9 mouse cellular contexts compared by ENCODE assay signal in the genomic region with DNA sequence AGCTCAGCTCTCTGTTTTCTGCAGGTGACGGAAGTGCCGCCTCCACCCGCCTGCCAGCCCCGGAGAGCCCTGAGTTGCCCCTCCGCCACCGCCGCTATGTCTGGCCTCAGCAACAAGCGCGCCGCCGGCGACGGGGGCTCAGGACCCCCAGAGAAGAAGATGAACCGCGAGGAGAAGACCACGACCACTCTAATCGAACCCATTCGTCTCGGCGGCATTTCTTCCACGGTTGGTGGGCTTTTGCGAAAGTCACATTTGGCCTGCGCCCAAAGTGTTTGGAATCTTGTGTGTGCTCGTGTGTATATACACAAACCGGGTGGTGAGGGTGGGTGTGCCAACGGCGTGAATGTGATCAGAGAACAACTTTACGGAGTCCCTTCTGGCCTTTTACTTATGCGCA. TPM values are rescaled to one million over a fixed set of nuclear protein-coding genes. Genes with fewer than 3 reads are reported as not detected.
DNase-seq lines count a peak whose midpoint lies in the region; ATAC-seq and TF ChIP-seq lines count a peak whose summit lies in the region.
"Had no signal": no experiment of that assay in that cellular context is flagged by ENCODE, and none has a peak within 500 bp of the region (broad histone marks: within the 10 kb centered on the region; RNA-seq: fewer than 3 reads in every experiment).

No protein-coding gene starts in this region.

- H3K27me3 ChIP-seq in heart, embryonic 15.5 days = no peaks in the 10 kb centered on the region
- H3K27me3 ChIP-seq in forebrain, embryonic 16.5 days (replicated peaks; ENCODE audit: control insufficient read depth, insufficient read depth, low read length) = no peaks in the 10 kb centered on the region
- no peaks in the 10 kb centered on the region for H3K27me3 ChIP-seq in lung, postnatal 0 days (replicated peaks; ENCODE audit: insufficient read depth, low read length)
- H3K27me3 ChIP-seq: Patski had no signal

- 5% methylated on average over 29 of the region's 29 CpGs for WGBS in heart, embryonic 15.5 days
- 5% methylated on average over 29 of the region's 29 CpGs for WGBS in forebrain, embryonic 16.5 days
- WGBS in lung, postnatal 0 days = 4% methylated on average over 25 of the region's 29 CpGs

- H3K9me3 ChIP-seq in heart, embryonic 15.5 days (replicated peaks) = no peaks in the 10 kb centered on the region
- H3K9me3 ChIP-seq in ES-E14 (ENCODE audit: control insufficient read depth, insufficient read depth, low read depth, low read length) = no peaks in the 10 kb centered on the region
- no peaks in the 10 kb centered on the region for H3K9me3 ChIP-seq in forebrain, embryonic 16.5 days (ENCODE audit: control insufficient read depth, low read length)
- no peaks in the 10 kb centered on the region for H3K9me3 ChIP-seq in lung, postnatal 0 days (ENCODE audit: low read length)

- H3K9ac ChIP-seq in heart, embryonic 15.5 days = peak overlapping the region; percentile 86
- H3K9ac ChIP-seq in ES-E14 (ENCODE audit: insufficient read depth, low read depth, low read length, poor library complexity, severe bottlenecking) = peak overlapping the region; percentile 91
- H3K9ac ChIP-seq in forebrain, embryonic 16.5 days (replicated peaks; ENCODE audit: low read depth, low read length) = peak overlapping the region; percentile 84
- H3K9ac ChIP-seq in lung, postnatal 0 days (replicated peaks; ENCODE audit: low read depth) = peak overlapping the region; percentile 81

- TF ChIP-seq CTCF in lung, postnatal 0 days (IDR thresholded peaks at IDR 0.05) = no peak

- ATAC-seq in heart, embryonic 15.5 days (replicated peaks; ENCODE audit: insufficient number of reproducible peaks, insufficient read depth, low FRiP score, low read depth) = no peak; the same call in 1 of the 2 replicates
- no peak for ATAC-seq in forebrain, embryonic 16.5 days
- no peak for ATAC-seq in lung, postnatal 0 days

- in situ Hi-C loops in ES-E14 (cut with MboI; ENCODE audit: low sequenced_read_pairs in 2 of 2, unreplicated experiment in 2 of 2) = no loop called here

- intact Hi-C loops in heart, postnatal 10 days (cut with DNase I) = no loop called here

- H3K27ac ChIP-seq in heart, embryonic 15.5 days = peak overlapping the region; percentile 68
- peak overlapping the region; percentile 14; the same call in 1 of the 2 replicates for H3K27ac ChIP-seq in ES-E14 (ENCODE audit: insufficient read depth, low read depth, low read length, poor library complexity, severe bottlenecking)
- H3K27ac ChIP-seq in forebrain, embryonic 16.5 days (ENCODE audit: low read length) = 0 out of 2 replicates have a peak overlapping the region, but pooled peaks have one; percentile 53
- H3K27ac ChIP-seq in lung, postnatal 0 days (ENCODE audit: low read length) = peak overlapping the region; percentile 74

- H3K4me2 ChIP-seq in heart, embryonic 15.5 days = peak overlapping the region; percentile 96
- H3K4me2 ChIP-seq in forebrain, embryonic 16.5 days (ENCODE audit: low read length) = peak overlapping the region; percentile 95
- peak overlapping the region; percentile 89 for H3K4me2 ChIP-seq in lung, postnatal 0 days (replicated peaks; ENCODE audit: low read depth, low read length)

- DNase-seq in heart, postnatal 10 days = no peak
- no peak for DNase-seq in ES-E14 (ENCODE audit: low read depth, low spot score)
- DNase-seq in lung, postnatal 0 days (ENCODE audit: low spot score) = peak; percentile 15
- no peak for DNase-seq in urinary bladder, postnatal 25 days (ENCODE audit: low spot score)
- DNase-seq in layer of hippocampus, adult 8-10 months (ENCODE audit: low spot score in 2 of 2) = no peak
- no peak for DNase-seq in layer of hippocampus, postnatal 25 days (ENCODE audit: extremely low spot score in 1 of 2, low spot score in 1 of 2)

- H3K36me3 ChIP-seq in heart, embryonic 15.5 days = peaks cover 51% of the 10 kb centered on the region
- peaks cover 37% of the 10 kb centered on the region for H3K36me3 ChIP-seq in ES-E14 (ENCODE audit: control insufficient read depth, insufficient read depth, low read length, poor library complexity, severe bottlenecking)
- H3K36me3 ChIP-seq in forebrain, embryonic 16.5 days (ENCODE audit: control insufficient read depth, insufficient read depth) = peaks cover 26% of the 10 kb centered on the region
- peaks cover 25% of the 10 kb centered on the region for H3K36me3 ChIP-seq in lung, postnatal 0 days (ENCODE audit: insufficient read depth, low read length)

- peaks cover 27% of the 10 kb centered on the region for H3K4me1 ChIP-seq in heart, embryonic 15.5 days (replicated peaks)
- H3K4me1 ChIP-seq in ES-E14 (ENCODE audit: control insufficient read depth in 2 of 2, insufficient read depth in 2 of 2, low read length in 2 of 2, poor library complexity in 1 of 2) = peaks cover 0 to 3% of the 10 kb centered on the region in 2 experiments; a peak in 1 of 4 replicates
- H3K4me1 ChIP-seq in forebrain, embryonic 16.5 days (replicated peaks; ENCODE audit: control insufficient read depth, insufficient read depth, low read length) = peaks cover 19% of the 10 kb centered on the region
- peaks cover 14% of the 10 kb centered on the region; the same call in 1 of the 2 replicates for H3K4me1 ChIP-seq in lung, postnatal 0 days (ENCODE audit: insufficient read depth, low read depth, low read length)

- H3K4me3 ChIP-seq in heart, embryonic 15.5 days = peak overlapping the region; percentile 81
- H3K4me3 ChIP-seq in ES-E14 (ENCODE audit: insufficient read depth in 1 of 2, low read depth in 1 of 2, low read length in 2 of 2, poor library complexity in 1 of 2, severe bottlenecking in 1 of 2) = peak overlapping the region; percentile 77 to 93
- H3K4me3 ChIP-seq in forebrain, embryonic 16.5 days (replicated peaks; ENCODE audit: low read length) = peak overlapping the region; percentile 82
- peak overlapping the region; percentile 76 for H3K4me3 ChIP-seq in lung, postnatal 0 days (ENCODE audit: low read depth, low read length)

- no peak for TF ChIP-seq EP300 in lung, postnatal 0 days (IDR thresholded peaks at IDR 0.05)

TF ChIP-seq in ES-E14, 5 proteins besides CTCF, POLR2A, EP300 and RAD21:
- TF ChIP-seq ZNF384 (IDR thresholded peaks at IDR 0.05; ENCODE audit: low read depth, low read length) (no peak), MAFK (IDR thresholded peaks at IDR 0.05; ENCODE audit: insufficient read depth, low read depth, low read length) (no peak), CHD2 (IDR thresholded peaks at IDR 0.05; ENCODE audit: low read depth, low read length) (no peak), HCFC1 (IDR thresholded peaks at IDR 0.05; ENCODE audit: borderline replicate concordance, insufficient read depth, low read length) (no peak; the same call in 1 of the 2 replicates), ZC3H11A (IDR thresholded peaks at IDR 0.05; ENCODE audit: borderline replicate concordance, low read depth, low read length) (no peak)
TF ChIP-seq in ES-E14: peak in this region for 0.

RNA-seq across cellular contexts. Expression of gene Rnf40, which starts 0.3 kb away (rescaled TPM):
- polyA plus RNA-seq in heart, embryonic 15.5 days (2015; fragmentation: Nextera tagmentation; extraction: Ambion mirVana) = 27.9 and 32.3 TPM in 2 replicates
- 10 to 100 TPM; 54.3 to 57.0 TPM for total RNA-seq in heart, postnatal 10 days (2021)
- 71.0 and 94.9 TPM in 2 replicates for total RNA-seq in ES-E14 (2012; rRNA removed)
- polyA plus RNA-seq in forebrain, embryonic 16.5 days (2015; fragmentation: Nextera tagmentation; extraction: Ambion mirVana) = 54.1 and 62.7 TPM in 2 replicates
- 25.9 and 27.1 TPM in 2 replicates for polyA plus RNA-seq in lung, postnatal 0 days (2015; fragmentation: Nextera tagmentation; extraction: Ambion mirVana)
- 10 to 100 TPM; 70.0 to 79.2 (median 72.7) TPM for total RNA-seq in layer of hippocampus, adult 8-10 months (2022)
- 10 to 100 TPM; 67.2 to 80.8 TPM for total RNA-seq in layer of hippocampus, postnatal 25 days (2021)

RNA-seq across cellular contexts. Expression of gene Ccdc189, which starts 0.5 kb away (rescaled TPM):
- 10.6 and 12.6 TPM in 2 replicates for polyA plus RNA-seq in heart, embryonic 15.5 days (2015; fragmentation: Nextera tagmentation; extraction: Ambion mirVana)
- total RNA-seq in heart, postnatal 10 days (2021) = 1 to 10 TPM; 7.3 to 8.7 TPM
- total RNA-seq in ES-E14 (2012; rRNA removed) = 3.8 and 6.0 TPM in 2 replicates
- polyA plus RNA-seq in forebrain, embryonic 16.5 days (2015; fragmentation: Nextera tagmentation; extraction: Ambion mirVana) = 10.0 and 10.3 TPM in 2 replicates
- 28.8 and 29.5 TPM in 2 replicates for polyA plus RNA-seq in lung, postnatal 0 days (2015; fragmentation: Nextera tagmentation; extraction: Ambion mirVana)
- 10 to 100 TPM in 2 of 4 experiments, 1 to 10 TPM in 2; 7.7 to 12.8 (median 10.1) TPM for total RNA-seq in layer of hippocampus, adult 8-10 months (2022)
- total RNA-seq in layer of hippocampus, postnatal 25 days (2021) = 10 to 100 TPM in 1 of 2 experiments, 1 to 10 TPM in 1; 10.0 to 11.1 TPM

RNA-seq across cellular contexts. Expression of gene Phkg2, which starts 15.8 kb away (rescaled TPM):
- 27.5 and 36.5 TPM in 2 replicates for polyA plus RNA-seq in heart, embryonic 15.5 days (2015; fragmentation: Nextera tagmentation; extraction: Ambion mirVana)
- 10 to 100 TPM; 21.0 to 21.1 TPM for total RNA-seq in heart, postnatal 10 days (2021)
- 32.1 and 46.1 TPM in 2 replicates for total RNA-seq in ES-E14 (2012; rRNA removed)
- 65.2 and 65.7 TPM in 2 replicates for polyA plus RNA-seq in forebrain, embryonic 16.5 days (2015; fragmentation: Nextera tagmentation; extraction: Ambion mirVana)
- 31.7 and 34.4 TPM in 2 replicates for polyA plus RNA-seq in lung, postnatal 0 days (2015; fragmentation: Nextera tagmentation; extraction: Ambion mirVana)
- total RNA-seq in layer of hippocampus, adult 8-10 months (2022) = 10 to 100 TPM; 74.1 to 82.6 (median 79.2) TPM
- total RNA-seq in layer of hippocampus, postnatal 25 days (2021) = 10 to 100 TPM; 77.2 to 82.3 TPM

RNA-seq across cellular contexts. Expression of gene Zfp629, which starts 26.7 kb away (rescaled TPM):
- 7.8 and 10.5 TPM in 2 replicates for polyA plus RNA-seq in heart, embryonic 15.5 days (2015; fragmentation: Nextera tagmentation; extraction: Ambion mirVana)
- 10 to 100 TPM; 32.4 to 35.1 TPM for total RNA-seq in heart, postnatal 10 days (2021)
- 2.1 and 2.9 TPM in 2 replicates for total RNA-seq in ES-E14 (2012; rRNA removed)
- 19.4 and 20.4 TPM in 2 replicates for polyA plus RNA-seq in forebrain, embryonic 16.5 days (2015; fragmentation: Nextera tagmentation; extraction: Ambion mirVana)
- 5.2 and 6.0 TPM in 2 replicates for polyA plus RNA-seq in lung, postnatal 0 days (2015; fragmentation: Nextera tagmentation; extraction: Ambion mirVana)
- 10 to 100 TPM; 21.7 to 22.6 (median 22.1) TPM for total RNA-seq in layer of hippocampus, adult 8-10 months (2022)
- total RNA-seq in layer of hippocampus, postnatal 25 days (2021) = 10 to 100 TPM; 21.3 to 23.3 TPM

RNA-seq across cellular contexts. Expression of gene Tmem265, which starts 27.7 kb away (rescaled TPM):
- 2.9 and 4.1 TPM in 2 replicates for polyA plus RNA-seq in heart, embryonic 15.5 days (2015; fragmentation: Nextera tagmentation; extraction: Ambion mirVana)
- not detected for total RNA-seq in heart, postnatal 10 days (2021)
- 5.0 TPM in 1 of 2 replicates, not detected in the other for total RNA-seq in ES-E14 (2012; rRNA removed)
- 4.0 and 6.2 TPM in 2 replicates for polyA plus RNA-seq in forebrain, embryonic 16.5 days (2015; fragmentation: Nextera tagmentation; extraction: Ambion mirVana)
- polyA plus RNA-seq in lung, postnatal 0 days (2015; fragmentation: Nextera tagmentation; extraction: Ambion mirVana) = 5.4 and 6.1 TPM in 2 replicates
- 1 to 10 TPM in 1 of 4 experiments, under 1 TPM in 1, not detected in 2; 0.78 to 1.7 TPM for total RNA-seq in layer of hippocampus, adult 8-10 months (2022)
- 1 to 10 TPM in 1 of 2 experiments, not detected in 1; 1.8 TPM for total RNA-seq in layer of hippocampus, postnatal 25 days (2021)
- polyA plus RNA-seq: Patski had no signal

Comparison
In these comparisons a context has a peak if more than half of its experiments do, and no peak if none do; other contexts are left out.
1. H3K27ac ChIP-seq: peak in every context shown above with its lines; median percentile 74 in lung, postnatal 0 days; 68 in heart, embryonic 15.5 days; 53 in forebrain, embryonic 16.5 days; 14 in ES-E14.